Mouse (Mus musculus): Measurements from ENCODE around the gene Zfp169.
"Not testable (repeated sequence)": the region's sequence is repeated elsewhere in the genome, so short reads cannot be mapped to it uniquely, and the experiment has no call there.

The Zfp169 gene

DNA sequence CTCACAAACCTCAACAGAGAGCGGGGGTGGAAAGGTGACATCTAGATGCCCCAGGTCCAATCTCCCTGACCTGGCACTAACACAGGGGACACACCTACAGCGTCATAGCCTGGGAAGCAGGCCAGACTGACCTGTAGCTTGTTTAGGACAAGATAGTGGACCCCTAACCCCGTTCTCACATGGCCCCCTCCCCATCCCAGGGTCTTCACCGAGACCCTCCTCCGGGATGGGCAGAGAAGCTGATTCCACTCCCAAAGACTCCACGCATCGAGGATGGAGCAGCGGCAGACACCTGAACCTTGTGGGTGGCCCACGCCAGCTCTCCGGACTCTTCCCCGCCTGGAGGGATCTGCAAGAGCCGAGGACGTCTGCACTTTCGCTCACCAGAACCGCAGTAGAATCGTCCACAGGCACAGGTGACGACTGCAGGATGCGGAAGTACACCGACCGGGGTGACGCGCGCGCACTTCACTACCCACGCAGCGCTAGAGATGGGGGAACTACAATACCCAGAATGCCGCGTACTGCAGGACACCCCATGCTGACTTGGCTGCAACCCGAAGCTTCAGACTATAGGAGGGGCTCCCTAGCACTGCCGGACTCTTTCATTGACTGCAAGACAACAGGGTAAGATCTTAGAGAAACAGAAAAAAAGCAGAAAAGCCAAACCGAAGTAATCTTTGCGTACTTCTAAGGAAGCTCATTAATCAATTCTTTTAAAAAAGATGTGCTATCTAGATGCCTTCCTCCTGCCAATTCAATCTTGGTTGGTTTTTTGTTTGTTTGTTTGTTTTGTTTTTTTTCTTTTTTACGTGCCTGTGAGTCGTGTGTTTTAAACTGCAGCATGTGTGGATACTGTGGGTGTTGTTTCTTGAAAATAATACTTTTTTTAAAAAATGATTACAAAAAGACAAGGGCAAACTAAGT, at the start of gene Zfp169, which contains the start of gene A830005F24Rik:
TSS of gene Zfp169 (minus strand) at position 449 of the 927 bp plus-strand sequence.
TSS of gene A830005F24Rik (plus strand) at position 568 of the 927 bp plus-strand sequence.
- peak; percentile 71 for DNase-seq (ENCODE audit: low read depth)

GRCm38 (mm10) chr13:48562336-48562735, 49.1 kb upstream of the Zfp169 start:
- no peak for DNase-seq (ENCODE audit: low read depth)

DNA sequence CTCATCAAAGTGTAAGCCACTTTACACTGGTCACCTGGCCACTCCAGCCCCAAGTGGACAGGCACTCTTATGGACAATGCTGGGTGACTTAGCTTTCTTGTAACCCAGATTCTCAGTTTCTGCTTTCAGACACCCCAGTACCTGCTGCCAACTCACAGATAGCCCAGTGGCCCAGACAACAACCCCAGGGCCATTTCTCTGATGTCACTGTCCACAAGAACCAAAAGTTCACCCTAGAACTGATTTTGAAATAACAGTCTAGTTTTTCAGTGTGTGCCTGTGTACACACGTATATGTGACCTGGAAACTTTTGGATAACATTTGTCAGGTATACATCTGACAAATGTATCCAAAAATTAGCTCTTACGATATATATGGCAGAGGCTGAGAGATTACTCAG, 48.2 kb upstream of the Zfp169 start:
- DNase-seq (ENCODE audit: low read depth), result no peak

DNA sequence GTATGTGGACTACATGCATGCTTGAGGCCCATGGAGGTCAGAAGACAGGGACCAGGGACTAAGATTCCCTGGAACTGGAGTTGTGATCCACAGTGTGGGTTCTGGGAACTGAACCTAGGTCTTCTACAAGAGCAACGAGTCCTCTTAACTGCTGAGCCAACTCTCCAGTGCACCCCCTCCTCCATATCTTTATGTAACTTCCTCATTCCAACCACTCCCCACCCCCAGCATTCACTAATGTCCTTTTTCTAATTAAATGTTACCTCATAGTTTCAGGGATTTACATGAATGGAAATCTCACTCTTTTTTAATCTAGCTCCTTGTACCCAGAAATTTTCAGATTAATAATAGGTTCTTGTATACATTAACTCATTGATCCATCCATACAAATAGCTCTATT, 42.7 kb upstream of the Zfp169 start:
- no peak for DNase-seq (ENCODE audit: low read depth)

DNA sequence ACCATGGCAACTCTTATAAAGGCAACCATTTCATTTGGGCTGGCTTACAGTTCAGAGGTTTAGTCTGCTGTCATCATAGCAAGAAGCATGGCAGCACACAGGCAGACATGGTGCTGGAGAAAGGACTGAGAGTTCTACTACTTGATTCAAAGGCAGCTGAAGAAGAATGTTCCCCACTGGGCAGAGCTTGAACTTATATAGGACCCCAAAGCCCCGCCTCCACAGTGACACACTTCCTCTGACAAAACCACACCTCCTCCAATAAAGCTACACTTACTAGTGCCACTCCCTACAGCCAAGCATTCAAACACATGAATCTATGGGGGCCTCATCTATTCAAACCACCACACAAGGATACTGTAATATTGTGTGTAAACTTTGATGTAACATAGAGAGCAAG, 41.3 kb upstream of the Zfp169 start:
- no peak for DNase-seq (ENCODE audit: low read depth)

GRCm38 (mm10) chr13:48553511-48553910, 40.3 kb upstream of the Zfp169 start:
- no peak for DNase-seq (ENCODE audit: low read depth)

GRCm38 (mm10) chr13:48552181-48553090, 39.2 kb upstream of the Zfp169 start:
- DNase-seq (ENCODE audit: low read depth), result peak; percentile 74

DNA sequence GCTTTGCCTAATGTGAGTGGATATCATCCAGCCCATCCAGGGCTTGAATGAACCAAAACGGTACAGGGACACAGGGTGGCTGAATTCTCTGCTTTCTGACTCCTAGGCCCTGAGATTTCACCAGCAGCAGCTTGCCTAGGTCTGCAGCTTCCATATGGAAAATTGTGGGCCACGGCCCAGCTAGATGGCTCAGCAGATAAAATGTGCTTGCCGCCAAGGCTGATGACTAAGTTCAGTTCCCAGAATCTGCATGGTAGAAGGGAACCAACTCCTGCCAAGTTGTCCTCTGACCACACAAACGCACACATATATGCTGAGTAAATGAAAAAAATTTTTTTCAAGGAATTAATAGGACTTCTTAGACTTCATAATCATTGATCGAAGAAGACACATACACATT, 35.0 kb upstream of the Zfp169 start:
- peak; percentile 53 for DNase-seq (ENCODE audit: low read depth)

GRCm38 (mm10) chr13:48547623-48548022, 34.4 kb upstream of the Zfp169 start:
- no peak for DNase-seq (ENCODE audit: low read depth)

DNA sequence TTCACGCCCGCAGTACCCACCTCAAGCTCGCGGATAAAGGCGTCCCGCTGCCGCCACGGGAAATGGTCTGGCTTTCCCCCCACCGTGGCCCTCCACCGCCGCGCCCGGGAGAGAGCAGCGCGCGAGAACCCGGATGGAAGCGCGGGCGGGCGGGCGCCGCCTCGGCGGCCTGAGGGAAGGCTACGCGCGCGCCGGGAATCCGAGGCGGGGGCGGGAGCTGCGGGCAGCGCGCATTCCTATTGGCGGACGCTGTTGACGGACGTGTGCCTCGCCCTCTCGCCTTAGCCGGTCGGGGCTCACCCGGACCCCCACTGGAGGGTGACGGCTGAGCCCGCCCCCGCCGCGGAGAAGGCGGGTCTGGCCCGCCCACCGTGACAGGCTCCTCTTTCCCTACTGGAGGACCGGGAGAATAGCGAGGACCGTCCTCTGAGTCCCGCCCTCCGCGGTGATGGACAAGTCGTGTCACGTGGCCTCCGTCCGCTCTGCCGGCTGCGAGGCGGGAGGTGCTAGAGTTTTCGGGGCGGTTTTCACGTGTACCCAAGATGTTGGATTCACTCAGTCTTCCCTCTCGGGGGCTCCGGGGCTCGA, 33.2 kb upstream of the Zfp169 start:
- peak; percentile 98 for DNase-seq (ENCODE audit: low read depth)

GRCm38 (mm10) chr13:48545476-48546281, 32.4 kb upstream of the Zfp169 start:
- peak; percentile 94 for DNase-seq (ENCODE audit: low read depth)

DNA sequence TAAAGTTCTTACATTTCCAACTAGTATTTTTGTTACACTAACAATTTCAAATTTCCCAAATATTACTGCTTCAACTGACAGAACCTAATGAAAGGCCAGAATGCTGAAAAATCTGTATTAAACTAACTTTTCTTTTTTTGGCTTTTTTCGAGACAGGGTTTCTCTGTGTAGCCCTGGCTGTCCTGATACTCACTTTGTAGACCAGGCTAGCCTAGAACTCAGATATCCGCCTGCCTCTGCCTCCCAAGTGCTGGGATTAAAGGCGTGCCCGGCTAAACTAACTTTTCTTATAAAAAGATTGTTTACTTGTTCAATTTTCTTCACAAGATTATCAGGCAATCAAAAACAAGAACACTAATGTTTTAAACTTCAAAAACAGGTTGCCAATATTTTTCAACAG, 31.6 kb upstream of the Zfp169 start:
- no peak for DNase-seq (ENCODE audit: low read depth)

DNA sequence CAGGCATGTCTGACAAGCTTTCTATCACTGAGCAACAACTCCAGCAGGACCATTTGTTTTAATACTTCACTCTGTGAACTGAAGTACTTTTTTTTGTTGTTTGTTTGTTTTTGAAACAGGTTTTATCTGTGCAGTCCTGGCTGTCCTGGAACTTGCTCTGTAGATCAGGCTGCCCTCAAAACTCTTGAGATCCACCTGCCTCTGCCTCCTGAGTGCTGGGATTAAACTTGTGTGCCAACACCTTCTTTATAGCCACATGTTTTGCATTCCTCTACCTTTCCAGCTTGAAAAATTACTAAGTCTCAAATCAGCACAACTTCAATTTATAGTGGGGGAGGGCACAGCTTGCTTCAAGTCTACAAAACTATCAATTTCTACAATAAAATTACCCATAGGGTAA, 31.1 kb upstream of the Zfp169 start:
- DNase-seq (ENCODE audit: low read depth), result no peak

DNA sequence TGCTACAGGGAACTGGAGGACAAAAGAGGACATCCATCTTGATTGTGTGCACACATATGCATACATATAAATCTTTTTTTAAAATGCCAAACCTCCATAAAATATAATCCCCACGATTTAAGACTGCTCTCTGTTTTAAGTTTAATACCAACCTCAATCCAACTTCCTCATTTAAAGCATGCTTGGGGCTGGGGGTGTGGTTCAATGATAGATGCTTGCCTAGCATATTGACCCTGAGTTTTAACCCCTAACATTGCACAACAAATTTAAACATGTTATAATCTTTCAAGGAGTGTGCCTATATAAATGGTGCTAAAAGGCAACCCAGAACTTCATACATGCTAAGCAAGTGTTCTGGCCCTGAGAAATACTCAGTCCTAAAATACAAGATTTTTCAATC, 27.2 kb upstream of the Zfp169 start:
- no peak for DNase-seq (ENCODE audit: low read depth)

GRCm38 (mm10) chr13:48533441-48533840, 20.2 kb upstream of the Zfp169 start:
- no peak for DNase-seq (ENCODE audit: low read depth)

DNA sequence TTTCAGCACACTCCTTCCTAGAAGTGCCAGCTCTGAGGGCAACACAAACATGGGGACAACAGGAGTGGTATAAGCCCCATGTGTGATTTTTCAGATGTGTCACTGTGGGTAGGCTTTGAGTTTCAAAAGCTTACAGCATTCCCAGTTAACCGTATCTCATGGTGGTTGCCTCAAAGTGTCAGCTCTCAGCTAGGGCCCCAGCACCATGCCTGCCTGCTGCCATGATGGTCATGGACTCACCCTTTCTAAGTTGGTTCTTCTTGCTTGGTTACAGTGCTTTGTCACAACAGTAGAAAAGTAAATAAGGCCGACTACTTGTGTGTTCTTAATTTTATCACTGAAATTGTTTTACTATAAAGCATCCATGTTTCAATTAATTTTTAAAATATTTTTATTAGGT, 18.2 kb upstream of the Zfp169 start:
- no peak for DNase-seq (ENCODE audit: low read depth)

DNA sequence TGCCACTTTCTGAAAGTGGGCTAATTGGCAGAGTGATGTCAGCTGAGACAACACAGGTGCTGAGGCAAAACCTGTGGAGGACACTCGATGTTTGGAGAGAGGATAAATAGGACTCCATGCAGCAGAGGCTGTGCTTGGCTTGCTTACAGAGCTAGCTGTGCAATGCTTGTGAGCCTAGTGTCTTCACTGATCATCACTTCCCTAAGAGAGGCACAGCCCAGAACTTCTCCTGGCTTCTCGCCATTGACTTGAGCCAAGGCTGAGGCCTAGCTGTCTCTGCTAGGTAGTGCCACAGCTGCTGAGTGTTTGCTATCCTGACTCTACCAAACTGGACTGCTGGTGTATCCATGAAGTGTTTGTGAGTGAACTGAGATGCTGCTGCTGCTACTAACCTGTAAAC, 17.4 kb upstream of the Zfp169 start:
- no peak for DNase-seq (ENCODE audit: low read depth)

DNA sequence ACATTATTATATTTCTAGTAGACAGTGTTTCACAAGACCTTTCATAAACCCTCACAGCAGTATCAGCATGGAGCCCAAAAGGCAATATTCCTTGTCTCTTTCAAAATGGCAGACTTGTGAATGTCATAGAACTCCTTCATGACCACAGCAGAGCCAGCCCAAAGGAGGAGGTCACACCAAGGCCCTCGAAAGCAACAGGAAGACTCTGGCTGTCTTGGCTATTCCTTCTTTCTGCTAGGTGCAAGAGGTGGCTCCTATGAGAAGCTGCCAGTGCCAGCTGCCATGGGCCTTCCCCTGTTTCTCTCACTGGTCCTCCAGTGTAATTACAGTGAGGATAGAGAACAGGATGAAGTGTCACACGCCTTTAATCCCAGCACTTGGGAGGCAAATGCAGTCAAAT, 15.8 kb upstream of the Zfp169 start:
- no peak for DNase-seq (ENCODE audit: low read depth)

GRCm38 (mm10) chr13:48528123-48528871, 15.0 kb upstream of the Zfp169 start:
- DNase-seq (ENCODE audit: low read depth), result peak; percentile 54

DNA sequence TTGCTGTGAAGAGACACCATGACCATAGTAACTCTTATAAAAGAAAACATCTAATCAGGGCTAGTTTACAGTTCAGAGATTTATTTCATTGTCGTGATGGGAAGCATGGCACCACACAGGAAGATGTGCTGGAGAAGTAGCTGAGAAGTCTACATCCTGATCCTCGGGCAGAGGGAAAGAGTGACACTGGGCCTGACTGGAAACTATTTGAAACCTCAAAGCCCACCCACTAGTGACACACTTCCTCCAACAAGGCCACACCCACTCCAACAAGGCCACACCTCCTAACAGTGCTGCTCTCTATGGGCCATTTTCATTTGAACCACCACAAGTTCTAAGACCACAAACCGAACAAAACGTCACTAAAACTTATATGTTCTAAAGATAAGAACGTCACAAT, 12.5 kb upstream of the Zfp169 start:
- no peak for DNase-seq (ENCODE audit: low read depth)

GRCm38 (mm10) chr13:48519122-48519521, 5.9 kb upstream of the Zfp169 start:
- not testable (repeated sequence) for DNase-seq (ENCODE audit: low read depth)

Data from fibroblast of lung, adult 2 months (primary cell).